Mouse (Mus musculus) heart, embryonic 13.5 days (tissue): Measurements from ENCODE around the gene Tbx10. TPM values are rescaled to one million over a fixed set of nuclear protein-coding genes. Genes with fewer than 3 reads are reported as not detected.
"Not testable (repeated sequence)": the region's sequence is repeated elsewhere in the genome, so short reads cannot be mapped to it uniquely, and the experiment has no call there.

Source experiments
- ATAC-seq: fragments of 200-750 bp; cut with Nextera tagmentation; 2 replicates; pipeline ENCODE4 v1.8.0; 2017; ENCODE audit warnings: moderate TSS enrichment; ENCODE audit not compliant: insufficient number of reproducible peaks, low FRiP score, low TSS enrichment; ENCODE audit errors: extremely low read depth
- H3K27ac ChIP-seq: fragments of 300-500 bp; sonication (generic); replicated peaks from 2 replicates; pipeline ENCODE4 v1.5.1; 2015; ENCODE audit warnings: moderate library complexity, mild to moderate bottlenecking, inconsistent platforms
- H3K27me3 ChIP-seq: fragments of 300-500 bp; sonication (generic); replicated peaks from 2 replicates; pipeline ENCODE4 v1.6.1; 2015; ENCODE audit warnings: mild to moderate bottlenecking, inconsistent platforms
- H3K36me3 ChIP-seq: fragments of 300-500 bp; sonication (generic); 2 replicates; pipeline ENCODE4 v1.6.1; 2015; ENCODE audit warnings: mild to moderate bottlenecking, inconsistent platforms
- H3K4me1 ChIP-seq: fragments of 300-500 bp; sonication (generic); 2 replicates; pipeline ENCODE4 v1.6.1; 2015; ENCODE audit warnings: inconsistent platforms
- H3K4me2 ChIP-seq: fragments of 300-500 bp; sonication (generic); 2 replicates; pipeline ENCODE4 v1.6.1; 2015; ENCODE audit warnings: inconsistent platforms, mild to moderate bottlenecking, moderate library complexity
- H3K4me3 ChIP-seq: fragments of 300-500 bp; sonication (generic); 2 replicates; pipeline ENCODE4 v1.5.1; 2015; ENCODE audit warnings: moderate library complexity, mild to moderate bottlenecking, inconsistent platforms
- H3K9ac ChIP-seq: fragments of 300-500 bp; sonication (generic); 2 replicates; pipeline ENCODE4 v1.6.1; 2015; ENCODE audit warnings: inconsistent platforms, mild to moderate bottlenecking, moderate library complexity
- H3K9me3 ChIP-seq: fragments of 300-500 bp; sonication (generic); 2 replicates; pipeline ENCODE4 v1.6.1; 2016; ENCODE audit warnings: inconsistent platforms
- WGBS: fragments of 180-500 bp; shearing (Covaris S2); methylation state at CpG from one replicate; pipeline ENCODE4 v1.1.7; 2015; ENCODE audit warnings: mixed read lengths; 5-methylcytosine and 5-hydroxymethylcytosine counted together
- polyA plus RNA-seq: library from polyadenylated mRNA; unstranded; fragments of >200 nt; fragmentation: Nextera tagmentation; extraction: Ambion mirVana; gene quantifications from 2 replicates; pipeline ENCODE4 v1.2.1, GENCODE M21; 2015

The Tbx10 gene
- polyA plus RNA-seq, 1 experiment from 2014 or later, result not detected

GRCm38 (mm10) chr19:3957296-3958036 lies 35.1 kb upstream of the Tbx10 start:
- H3K4me1 ChIP-seq, ATAC-seq, H3K27me3 ChIP-seq, H3K9ac ChIP-seq, H3K27ac ChIP-seq, H3K9me3 ChIP-seq, H3K36me3 ChIP-seq, H3K4me2 ChIP-seq, H3K4me3 ChIP-seq: not testable (repeated sequence)
- WGBS, result 74% methylated on average over 4 of the region's 5 CpGs

DNA sequence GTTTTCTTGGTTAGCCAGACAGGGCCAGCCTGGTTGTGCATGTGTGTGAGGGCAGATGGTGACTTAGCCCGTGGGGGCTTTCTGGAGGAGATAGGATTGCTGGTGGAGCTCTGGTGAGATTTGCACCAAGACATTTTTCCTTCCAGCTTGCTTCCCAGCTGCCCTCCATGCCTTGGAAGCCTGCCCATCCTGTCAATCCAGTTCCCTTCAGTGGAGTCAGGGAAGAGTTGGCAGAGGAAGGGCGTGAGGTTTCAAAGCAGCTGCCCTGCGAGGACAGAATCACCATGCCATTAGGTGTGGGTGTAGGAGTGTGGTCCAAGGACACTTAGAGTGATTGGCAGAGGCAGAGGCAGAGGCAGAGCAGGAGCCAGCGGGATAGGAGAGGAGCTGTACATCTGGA lies 34.1 kb upstream of the Tbx10 start, which contains the start of gene Aldh3b3:
TSS of gene Aldh3b3 (plus strand) at position 176 of the 400 bp plus-strand sequence.
- Histone ChIP-seq H3K4me3 (no peak within 1 kb of the TSS), H3K4me2 (no peak within 1 kb of the TSS), H3K27ac (no peak within 1 kb of the TSS), H3K9me3 (no peaks in the 10 kb centered on the region), H3K4me1 (peaks cover 5% of the 10 kb centered on the region; the same call in 1 of the 2 replicates), H3K27me3 (peaks cover 6% of the 10 kb centered on the region; the same call in 1 of the 2 replicates), H3K9ac (no peak within 1 kb of the TSS), H3K36me3 (no peaks in the 10 kb centered on the region)
- 53% methylated on average over 4 of the region's 4 CpGs for WGBS
- no peak for ATAC-seq

- Histone ChIP-seq H3K27me3 (peaks cover 6% of the 10 kb centered on the region; the same call in 1 of the 2 replicates), H3K9me3 (no peaks in the 10 kb centered on the region), H3K36me3 (no peaks in the 10 kb centered on the region), H3K9ac (no peak overlapping the region), H3K4me3 (no peak overlapping the region), H3K4me2 (no peak overlapping the region), H3K4me1 (peaks cover 5% of the 10 kb centered on the region; the same call in 1 of the 2 replicates), H3K27ac (no peak overlapping the region)
- ATAC-seq, result no peak
These were observed 33.5 kb upstream of the Tbx10 start for GRCm38 (mm10) chr19:3959030-3959429.

- Histone ChIP-seq H3K36me3 (no peaks in the 10 kb centered on the region), H3K4me2 (no peak overlapping the region), H3K9ac (no peak overlapping the region), H3K27me3 (0 out of 2 replicates have a peak, but pooled peaks cover under 1% of the 10 kb centered on the region), H3K4me3 (no peak overlapping the region), H3K9me3 (no peaks in the 10 kb centered on the region), H3K27ac (no peak overlapping the region), H3K4me1 (peaks cover 5% of the 10 kb centered on the region; the same call in 1 of the 2 replicates)
- WGBS, result 78% methylated on average over 5 of the region's 5 CpGs
- ATAC-seq, result no peak
These were observed 32.3 kb upstream of the Tbx10 start for GRCm38 (mm10) chr19:3960211-3960610.

- not testable (repeated sequence) for ATAC-seq, H3K9me3 ChIP-seq, H3K4me1 ChIP-seq, H3K27ac ChIP-seq, H3K9ac ChIP-seq, H3K36me3 ChIP-seq, H3K27me3 ChIP-seq, H3K4me2 ChIP-seq, H3K4me3 ChIP-seq
- 60% methylated on average over 6 of the region's 6 CpGs for WGBS
These were observed 30.7 kb upstream of the Tbx10 start for GRCm38 (mm10) chr19:3961805-3962204.

DNA sequence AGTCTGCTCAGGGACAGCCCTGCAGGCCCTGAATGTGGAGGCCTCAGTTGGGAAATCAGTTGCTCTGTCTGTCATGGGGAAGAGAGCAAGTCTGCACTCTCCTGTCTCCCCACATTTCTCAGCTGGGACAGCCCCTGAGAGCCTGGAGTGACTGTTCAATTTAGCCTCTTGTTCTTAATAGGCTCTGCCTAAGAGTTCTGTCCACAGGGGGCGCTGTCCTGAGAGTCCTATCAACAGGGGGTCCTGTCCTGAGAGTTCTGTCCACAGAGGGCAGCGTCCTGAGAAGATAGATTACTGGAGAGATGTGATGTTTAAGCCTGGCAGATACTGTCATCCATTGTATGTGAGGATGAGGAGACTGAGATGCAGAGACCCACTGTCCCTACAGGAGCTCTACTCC lies 30.1 kb upstream of the Tbx10 start:
- Histone ChIP-seq H3K4me3 (no peak overlapping the region), H3K9me3 (no peaks in the 10 kb centered on the region), H3K27ac (no peak overlapping the region), H3K27me3 (no peaks in the 10 kb centered on the region), H3K9ac (no peak overlapping the region), H3K36me3 (no peaks in the 10 kb centered on the region), H3K4me1 (peaks cover 10% of the 10 kb centered on the region), H3K4me2 (no peak overlapping the region)
- no peak for ATAC-seq
- WGBS, result 20% methylated on average over 2 of the region's 2 CpGs

GRCm38 (mm10) chr19:3964030-3964429 lies 28.5 kb upstream of the Tbx10 start:
- Histone ChIP-seq H3K36me3 (no peaks in the 10 kb centered on the region), H3K27me3 (peaks cover 2% of the 10 kb centered on the region; the same call in 1 of the 2 replicates), H3K4me3 (no peak overlapping the region), H3K9ac (no peak overlapping the region), H3K4me2 (no peak overlapping the region), H3K9me3 (no peaks in the 10 kb centered on the region), H3K27ac (no peak overlapping the region), H3K4me1 (peaks cover 21% of the 10 kb centered on the region)
- WGBS, result 60% methylated on average over 4 of the region's 4 CpGs
- no peak for ATAC-seq

GRCm38 (mm10) chr19:3966330-3967075 lies 26.0 kb upstream of the Tbx10 start:
- Histone ChIP-seq H3K36me3 (no peaks in the 10 kb centered on the region), H3K27me3 (peaks cover 17% of the 10 kb centered on the region), H3K9ac (no peak overlapping the region), H3K4me3 (no peak overlapping the region), H3K9me3 (no peaks in the 10 kb centered on the region), H3K4me1 (peaks cover 23% of the 10 kb centered on the region), H3K27ac (no peak overlapping the region), H3K4me2 (no peak overlapping the region)
- WGBS, result 62% methylated on average over 11 of the region's 11 CpGs
- no peak for ATAC-seq

DNA sequence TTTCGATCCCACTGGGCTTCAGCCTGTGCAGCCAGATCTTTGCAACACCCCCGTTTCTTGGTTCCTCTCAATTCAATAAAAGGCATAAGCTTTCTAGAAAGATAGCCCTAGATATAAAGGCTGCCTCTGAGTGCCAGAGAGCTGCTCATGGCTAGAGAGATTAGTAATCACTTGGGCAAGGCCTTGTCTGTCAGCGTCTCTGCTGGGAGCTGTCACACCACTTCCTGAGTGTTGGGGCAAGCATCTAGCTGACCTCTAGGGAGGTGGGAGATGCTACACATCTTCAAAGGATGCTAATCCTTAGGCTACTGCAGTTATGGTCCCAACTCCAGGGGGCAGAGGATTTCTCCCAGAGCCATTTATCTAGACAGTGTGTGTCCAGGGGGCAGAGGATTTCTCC lies 25.3 kb upstream of the Tbx10 start:
- Histone ChIP-seq H3K4me1 (peaks cover 23% of the 10 kb centered on the region), H3K27me3 (peaks cover 17% of the 10 kb centered on the region), H3K9ac (no peak overlapping the region), H3K27ac (no peak overlapping the region), H3K4me2 (no peak overlapping the region), H3K36me3 (no peaks in the 10 kb centered on the region), H3K4me3 (no peak overlapping the region), H3K9me3 (no peaks in the 10 kb centered on the region)
- 34% methylated on average over 3 of the region's 3 CpGs for WGBS
- ATAC-seq, result no peak

GRCm38 (mm10) chr19:3972229-3972628 lies 20.3 kb upstream of the Tbx10 start, which contains the start of gene Aldh3b2:
TSS of gene Aldh3b2 (plus strand) at chr19:3972328.
- Histone ChIP-seq H3K36me3 (no peaks in the 10 kb centered on the region), H3K27me3 (peaks cover 25% of the 10 kb centered on the region), H3K4me3 (no peak within 1 kb of the TSS), H3K9ac (no peak within 1 kb of the TSS), H3K4me1 (peaks cover 15% of the 10 kb centered on the region), H3K9me3 (no peaks in the 10 kb centered on the region), H3K27ac (no peak within 1 kb of the TSS), H3K4me2 (no peak within 1 kb of the TSS)
- WGBS, result 42% methylated on average over 9 of the region's 9 CpGs
- ATAC-seq, result no peak

DNA sequence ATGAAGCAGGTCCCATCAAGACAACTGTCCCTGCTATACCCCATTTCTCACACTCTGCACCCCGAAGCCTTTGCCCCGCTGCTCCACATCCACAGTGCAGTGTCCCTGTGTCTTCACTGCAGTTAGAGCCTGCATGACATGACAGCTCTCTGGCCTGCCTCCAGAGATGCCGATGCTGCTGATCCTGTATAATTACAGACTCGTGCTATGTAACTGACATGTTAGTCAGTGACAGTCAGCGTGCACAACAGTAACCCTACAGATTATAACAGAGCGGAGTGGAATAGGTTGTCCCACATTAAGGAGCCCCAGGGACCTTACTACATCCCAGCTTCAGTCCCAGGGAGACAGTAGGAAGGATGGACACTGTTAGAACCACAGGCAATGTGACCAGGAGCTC lies 17.9 kb upstream of the Tbx10 start:
- not testable (repeated sequence) for H3K27ac ChIP-seq, H3K36me3 ChIP-seq, H3K9ac ChIP-seq, H3K4me2 ChIP-seq, H3K9me3 ChIP-seq, H3K4me3 ChIP-seq, H3K4me1 ChIP-seq, ATAC-seq
- H3K27me3 ChIP-seq, result peaks cover 17% of the 10 kb centered on the region
- 67% methylated on average over 6 of the region's 6 CpGs for WGBS
